Mouse (Mus musculus): ENCODE results near the gene F12. TPM values are rescaled to one million over a fixed set of nuclear protein-coding genes. Genes with fewer than 3 reads are reported as not detected.

Gene F12
- polyA plus RNA-seq, 1 experiment from 2014 or later, result 0.41 TPM

DNA sequence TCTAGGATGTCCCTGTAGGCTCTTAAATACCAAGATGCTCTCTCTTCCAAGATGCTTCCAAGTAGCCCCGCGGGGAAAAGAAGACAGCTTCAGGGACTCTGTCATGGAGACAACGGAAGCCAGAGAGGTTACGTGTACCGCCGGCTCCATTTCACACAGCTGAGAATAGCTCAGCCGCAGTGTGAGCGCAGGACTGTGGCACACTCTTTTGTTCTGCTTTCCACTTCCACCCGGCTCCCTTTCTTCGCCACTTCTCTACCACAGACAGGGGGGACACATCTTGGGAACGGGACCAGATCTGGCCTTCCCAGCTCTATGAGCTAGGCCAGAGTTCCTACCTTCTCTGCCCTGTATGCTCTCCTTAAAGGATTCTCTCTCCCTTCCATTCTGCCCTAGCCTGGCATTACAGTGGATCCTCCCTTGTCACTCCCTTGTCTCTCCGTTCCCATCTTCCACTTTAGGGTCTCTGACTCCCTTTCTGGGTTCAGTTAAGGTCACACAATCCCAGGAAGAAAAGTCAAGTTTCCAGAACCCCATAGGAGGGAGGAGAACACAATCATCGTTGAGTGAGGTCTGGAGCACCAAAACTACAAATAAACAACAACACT, 20.7 kb downstream of the F12 start:
- 65% methylated on average over 13 of the region's 13 CpGs for WGBS
- DNase-seq (ENCODE audit: low spot score) (no peak), ATAC-seq (ENCODE audit: low FRiP score, low TSS enrichment) (no peak)
- H3K9ac ChIP-seq (ENCODE audit: low read length), result peak overlapping the region; percentile 8; the same call in 1 of the 2 replicates
- TF ChIP-seq EP300 (optimal IDR thresholded peaks at IDR 0.05) (no peak), CTCF (IDR thresholded peaks at IDR 0.05; ENCODE audit: low read depth) (no peak)
- H3K36me3 ChIP-seq (ENCODE audit: control insufficient read depth, insufficient read depth, low read length), result no peaks in the 10 kb centered on the region
- no peak overlapping the region for H3K4me3 ChIP-seq (ENCODE audit: low read depth, low read length)
- no peaks in the 10 kb centered on the region for H3K9me3 ChIP-seq (ENCODE audit: control insufficient read depth, low read length)
- H3K27me3 ChIP-seq (ENCODE audit: control insufficient read depth, insufficient read depth, low read length), result no peaks in the 10 kb centered on the region
- no peak overlapping the region for H3K4me2 ChIP-seq (replicated peaks; ENCODE audit: low read depth)
- no peak overlapping the region for H3K27ac ChIP-seq (replicated peaks)
- H3K4me1 ChIP-seq (replicated peaks; ENCODE audit: control insufficient read depth, insufficient read depth), result no peaks in the 10 kb centered on the region

DNA sequence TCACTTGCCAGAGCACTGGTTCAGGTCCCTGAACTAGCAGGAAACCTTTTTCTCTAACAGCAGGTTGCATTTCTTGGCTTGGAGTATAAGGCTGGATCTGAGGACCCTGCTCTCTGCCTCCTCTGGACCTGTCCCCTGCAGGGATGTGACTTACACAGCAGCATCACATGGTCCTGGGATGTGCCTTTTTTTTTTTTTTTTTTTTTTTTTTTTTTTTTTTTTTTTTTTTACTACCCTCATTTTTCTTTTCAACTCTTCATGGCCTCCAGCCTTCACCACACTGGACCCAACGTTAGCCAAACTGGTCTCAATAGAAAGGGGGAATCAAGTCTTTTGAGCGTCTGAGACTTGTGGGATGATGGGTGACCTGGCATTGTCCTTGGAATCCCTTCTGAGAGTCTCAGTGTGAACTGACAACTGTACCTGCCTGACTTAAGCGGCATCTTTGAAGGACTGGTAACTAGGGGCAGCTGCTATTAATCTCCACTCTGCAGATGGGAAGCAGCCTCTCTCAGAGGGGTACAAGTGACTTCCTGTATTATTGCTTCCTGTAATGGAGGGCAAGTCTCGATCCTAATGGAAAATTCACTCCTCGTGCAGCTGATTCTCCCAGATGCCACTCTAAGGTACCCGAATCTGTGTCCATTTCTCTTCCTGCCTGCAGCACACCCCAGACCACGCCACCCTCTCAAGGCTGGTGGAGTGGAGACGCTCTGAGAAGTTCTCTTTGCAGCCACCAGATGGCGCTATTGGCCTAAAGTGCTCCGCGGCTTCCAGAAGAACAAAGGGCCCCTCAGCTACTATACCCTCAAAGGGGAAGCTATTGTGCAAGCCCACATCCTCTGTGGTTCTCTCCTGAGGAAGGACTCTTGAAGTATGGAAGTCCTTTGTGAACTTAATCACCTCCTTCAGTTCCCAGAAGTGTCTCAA, 21.5 kb downstream of the F12 start:
- H3K4me2 ChIP-seq (replicated peaks; ENCODE audit: low read depth), result no peak overlapping the region
- no peak for TF ChIP-seq EP300 (optimal IDR thresholded peaks at IDR 0.05)
- TF ChIP-seq CTCF (IDR thresholded peaks at IDR 0.05; ENCODE audit: low read depth), result peak; percentile 95
- H3K4me1 ChIP-seq (replicated peaks; ENCODE audit: control insufficient read depth, insufficient read depth), result 0 out of 2 replicates have a peak, but pooled peaks cover 3% of the 10 kb centered on the region
- no peak overlapping the region for H3K9ac ChIP-seq (ENCODE audit: low read length)
- DNase-seq (ENCODE audit: low spot score) (peak; percentile 69), ATAC-seq (ENCODE audit: low FRiP score, low TSS enrichment) (peak; percentile 76)
- no peak overlapping the region for H3K27ac ChIP-seq (replicated peaks)
- no peaks in the 10 kb centered on the region for H3K9me3 ChIP-seq (ENCODE audit: control insufficient read depth, low read length)
- 8% methylated on average over 11 of the region's 11 CpGs for WGBS
- H3K27me3 ChIP-seq (ENCODE audit: control insufficient read depth, insufficient read depth, low read length), result no peaks in the 10 kb centered on the region
- H3K36me3 ChIP-seq (ENCODE audit: control insufficient read depth, insufficient read depth, low read length), result no peaks in the 10 kb centered on the region
- H3K4me3 ChIP-seq (ENCODE audit: low read depth, low read length), result no peak overlapping the region

DNA sequence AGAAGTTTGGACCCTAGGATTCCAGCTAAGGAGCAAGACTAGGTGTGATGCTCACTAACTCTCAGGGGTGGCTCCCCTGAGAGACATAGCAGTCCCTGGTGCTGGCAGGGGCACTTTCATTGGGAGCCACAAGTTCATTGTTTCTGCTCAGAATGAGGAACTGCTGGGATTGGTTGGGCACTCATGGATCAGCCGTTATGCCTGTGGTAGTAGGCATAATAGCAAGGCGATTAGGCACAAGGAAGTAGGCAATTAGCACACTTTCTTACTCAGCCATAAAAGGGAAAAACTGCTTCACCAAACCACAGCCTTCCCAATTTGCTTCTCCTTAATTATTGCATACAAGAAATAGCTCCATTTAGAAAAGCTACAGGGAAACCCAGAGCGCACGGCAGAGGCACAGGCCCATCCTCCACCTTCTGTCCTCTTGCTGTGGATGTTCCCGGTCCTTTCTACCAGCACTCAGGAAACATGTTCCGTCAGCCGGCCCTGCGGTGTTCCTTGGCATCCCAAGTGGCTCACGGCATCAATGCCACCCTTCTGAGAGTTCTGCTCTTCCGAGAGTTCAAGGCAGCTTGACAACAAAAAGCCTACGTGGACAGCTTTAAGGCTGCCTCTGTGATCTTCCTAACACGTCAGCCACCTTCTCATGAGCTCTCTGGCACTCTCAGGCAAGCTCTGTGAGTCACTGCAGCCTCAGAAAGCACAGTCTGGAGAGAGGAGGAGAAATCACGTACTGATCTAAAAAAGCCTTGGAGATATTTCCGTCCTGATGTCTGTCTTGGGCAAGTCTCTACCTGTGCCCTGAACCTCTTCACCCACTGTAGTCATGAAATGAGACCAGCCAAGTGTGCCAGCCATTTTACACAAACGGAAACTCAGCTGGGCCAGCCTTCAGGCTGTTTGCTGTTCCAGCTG, 22.4 kb downstream of the F12 start:
- no peak for TF ChIP-seq CTCF (IDR thresholded peaks at IDR 0.05; ENCODE audit: low read depth)
- TF ChIP-seq EP300 (optimal IDR thresholded peaks at IDR 0.05), result no peak

DNA sequence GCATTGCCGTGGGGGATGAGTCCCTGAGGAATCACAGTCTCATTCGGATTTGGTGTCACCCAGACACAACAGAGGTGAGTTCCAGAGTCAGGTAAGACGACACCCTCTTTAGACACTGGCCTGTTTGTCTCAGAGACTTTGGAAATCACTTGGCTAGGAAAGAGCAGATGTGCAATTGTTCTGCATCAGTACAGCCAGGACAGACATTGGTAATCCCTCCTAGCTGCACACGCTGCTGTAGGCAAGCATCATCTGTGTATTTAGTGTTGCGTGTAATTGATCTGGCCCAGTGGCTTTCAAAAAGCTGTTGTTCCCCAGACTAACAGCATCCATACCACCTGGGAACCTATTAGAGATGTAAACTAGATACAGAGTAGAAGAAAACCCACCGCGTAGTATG, 23.3 kb downstream of the F12 start:
- WGBS, result 71% methylated on average over 7 of the region's 7 CpGs
- Histone ChIP-seq H3K4me3 (ENCODE audit: low read depth, low read length) (no peak overlapping the region), H3K9ac (ENCODE audit: low read length) (no peak overlapping the region), H3K27ac (replicated peaks) (no peak overlapping the region), H3K36me3 (ENCODE audit: control insufficient read depth, insufficient read depth, low read length) (no peaks in the 10 kb centered on the region), H3K9me3 (ENCODE audit: control insufficient read depth, low read length) (no peaks in the 10 kb centered on the region), H3K4me2 (replicated peaks; ENCODE audit: low read depth) (no peak overlapping the region), H3K27me3 (ENCODE audit: control insufficient read depth, insufficient read depth, low read length) (no peaks in the 10 kb centered on the region), H3K4me1 (replicated peaks; ENCODE audit: control insufficient read depth, insufficient read depth) (0 out of 2 replicates have a peak, but pooled peaks cover 3% of the 10 kb centered on the region)
- TF ChIP-seq EP300 (optimal IDR thresholded peaks at IDR 0.05) (no peak), CTCF (IDR thresholded peaks at IDR 0.05; ENCODE audit: low read depth) (no peak)
- DNase-seq (ENCODE audit: low spot score) (no peak), ATAC-seq (ENCODE audit: low FRiP score, low TSS enrichment) (no peak)

More for the DNA sequence above, 22.4 kb downstream of the F12 start:
- Histone ChIP-seq H3K4me2 (replicated peaks; ENCODE audit: low read depth) (no peak overlapping the region), H3K27me3 (ENCODE audit: control insufficient read depth, insufficient read depth, low read length) (no peaks in the 10 kb centered on the region), H3K9me3 (ENCODE audit: control insufficient read depth, low read length) (no peaks in the 10 kb centered on the region), H3K27ac (replicated peaks) (0 out of 2 replicates have a peak overlapping the region, but pooled peaks have one; percentile 49), H3K9ac (ENCODE audit: low read length) (no peak overlapping the region), H3K4me3 (ENCODE audit: low read depth, low read length) (no peak overlapping the region), H3K36me3 (ENCODE audit: control insufficient read depth, insufficient read depth, low read length) (no peaks in the 10 kb centered on the region), H3K4me1 (replicated peaks; ENCODE audit: control insufficient read depth, insufficient read depth) (0 out of 2 replicates have a peak, but pooled peaks cover 3% of the 10 kb centered on the region)
- 61% methylated on average over 15 of the region's 15 CpGs for WGBS
- DNase-seq (ENCODE audit: low spot score), result no peak
- ATAC-seq (ENCODE audit: low FRiP score, low TSS enrichment), result no peak

DNA sequence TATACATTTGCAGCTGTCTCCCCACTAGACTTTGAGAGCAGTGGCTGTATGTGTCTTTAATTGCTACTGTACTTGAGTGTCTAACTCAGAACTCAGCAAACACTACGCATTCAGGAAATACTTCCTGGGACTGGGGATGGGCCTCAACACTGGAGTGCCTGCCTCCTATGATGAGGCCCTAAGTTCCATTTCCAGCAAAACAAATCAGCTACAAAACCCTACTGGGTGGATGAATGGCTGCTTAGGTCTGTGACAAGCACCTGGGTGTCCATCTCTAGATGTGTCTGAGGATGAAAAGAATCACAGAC, 26.6 kb downstream of the F12 start:
- no peaks in the 10 kb centered on the region for H3K9me3 ChIP-seq (ENCODE audit: control insufficient read depth, low read length)
- H3K4me3 ChIP-seq (ENCODE audit: low read depth, low read length), result no peak overlapping the region
- H3K9ac ChIP-seq (ENCODE audit: low read length), result no peak overlapping the region
- ATAC-seq (ENCODE audit: low FRiP score, low TSS enrichment) (0 out of 2 replicates have a peak, but pooled peaks have one; percentile 18), DNase-seq (ENCODE audit: low spot score) (no peak)
- H3K27me3 ChIP-seq (ENCODE audit: control insufficient read depth, insufficient read depth, low read length), result no peaks in the 10 kb centered on the region
- TF ChIP-seq CTCF (IDR thresholded peaks at IDR 0.05; ENCODE audit: low read depth) (no peak), EP300 (optimal IDR thresholded peaks at IDR 0.05) (no peak)
- H3K4me2 ChIP-seq (replicated peaks; ENCODE audit: low read depth), result no peak overlapping the region
- H3K36me3 ChIP-seq (ENCODE audit: control insufficient read depth, insufficient read depth, low read length), result no peaks in the 10 kb centered on the region
- H3K27ac ChIP-seq (replicated peaks), result no peak overlapping the region
- 55% methylated on average over 1 of the region's 1 CpGs for WGBS
- H3K4me1 ChIP-seq (replicated peaks; ENCODE audit: control insufficient read depth, insufficient read depth), result 0 out of 2 replicates have a peak, but pooled peaks cover 3% of the 10 kb centered on the region
